Mouse (Mus musculus): Measurements from ENCODE around the gene Doxl2.

DNA sequence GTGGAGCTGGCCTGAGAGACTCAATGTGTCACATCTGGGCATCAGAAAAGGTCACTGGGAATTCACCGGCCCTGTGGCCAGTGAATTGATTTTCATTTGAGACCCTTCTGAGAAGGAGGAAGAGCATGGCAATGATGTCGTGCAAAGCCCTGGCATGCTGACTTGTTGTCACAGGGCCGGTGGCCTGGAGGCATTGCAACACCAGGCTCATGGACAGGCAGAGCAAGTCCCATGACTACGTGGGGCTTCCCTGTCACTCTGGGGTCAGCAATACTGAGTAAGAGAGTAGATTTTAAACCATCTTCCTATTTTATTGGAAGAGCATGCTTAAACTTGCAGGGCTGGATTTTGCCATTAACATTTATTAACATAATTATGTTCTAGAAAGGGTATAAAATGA lies 38.3 kb downstream of the Doxl2 start:
- TF ChIP-seq CTCF (IDR thresholded peaks at IDR 0.05; ENCODE audit: low read depth) (no peak), EP300 (IDR thresholded peaks at IDR 0.05; ENCODE audit: low read depth) (no peak)
